Mouse (Mus musculus) thymus, adult 2 months (tissue): ENCODE measurements around the gene Uts2r.

Experiments
- CTCF ChIP-seq: fragments of 200-500 bp; IDR thresholded peaks from 2 replicates; pipeline ENCODE4 v1.5.1; 2012; ENCODE audit warnings: mild to moderate bottlenecking, control low read depth, low read length, moderate library complexity, borderline replicate concordance; ENCODE audit not compliant: control insufficient read depth, poor library complexity, insufficient read depth; ENCODE audit errors: extremely low read depth
- POLR2A ChIP-seq: fragments of 200-500 bp; IDR thresholded peaks from 2 replicates; pipeline ENCODE4 v1.6.1; 2012; ENCODE audit warnings: mild to moderate bottlenecking, low read length, control low read depth, moderate library complexity; ENCODE audit not compliant: control insufficient read depth, poor library complexity, insufficient read depth; ENCODE audit errors: extremely low read depth

DNA sequence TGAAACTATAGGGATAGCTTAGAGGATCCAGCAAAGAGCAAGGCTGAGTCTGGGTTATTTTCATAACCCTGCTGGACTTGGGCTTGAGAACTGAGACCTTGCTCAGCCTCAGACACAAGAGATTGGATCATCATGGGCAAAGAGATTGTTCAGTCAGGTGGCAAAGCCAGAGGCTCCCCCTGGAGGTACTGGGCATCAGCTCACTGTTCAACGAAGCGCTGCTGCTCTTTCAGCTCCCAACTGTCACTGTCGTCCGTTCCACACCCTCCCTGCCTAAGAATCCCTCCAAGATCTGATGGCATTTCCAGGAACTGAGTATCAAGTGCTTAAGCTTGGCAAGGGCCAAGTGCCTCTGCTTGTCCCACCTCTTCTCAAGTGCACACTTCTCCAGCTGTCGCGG, 21.3 kb upstream of the Uts2r start:
- no peak for TF ChIP-seq CTCF
- no peak for TF ChIP-seq POLR2A
